Mouse (Mus musculus) heart, postnatal 0 days (tissue): Measurements from ENCODE around the gene Esr1.

Experiments
- CTCF ChIP-seq: IDR thresholded peaks from 2 replicates; pipeline ENCODE4 v1.5.1; 2016; ENCODE audit warnings: antibody characterized with exemption, control low read depth, low read depth
- EP300 ChIP-seq: IDR thresholded peaks from 2 replicates; pipeline ENCODE4 v1.6.1; 2016; ENCODE audit warnings: antibody characterized with exemption, low read depth

- TF ChIP-seq CTCF, result no peak
- no peak for TF ChIP-seq EP300
These were observed 98.5 kb downstream of the Esr1 start for GRCm38 (mm10) chr10:4709915-4710314.
